Mouse (Mus musculus): ENCODE results near the gene Ube2n. TPM values are rescaled to one million over a fixed set of nuclear protein-coding genes. Genes with fewer than 3 reads are reported as not detected.

Ube2n gene
- polyA plus RNA-seq, 1 experiment from 2014 or later = 167 TPM

DNA sequence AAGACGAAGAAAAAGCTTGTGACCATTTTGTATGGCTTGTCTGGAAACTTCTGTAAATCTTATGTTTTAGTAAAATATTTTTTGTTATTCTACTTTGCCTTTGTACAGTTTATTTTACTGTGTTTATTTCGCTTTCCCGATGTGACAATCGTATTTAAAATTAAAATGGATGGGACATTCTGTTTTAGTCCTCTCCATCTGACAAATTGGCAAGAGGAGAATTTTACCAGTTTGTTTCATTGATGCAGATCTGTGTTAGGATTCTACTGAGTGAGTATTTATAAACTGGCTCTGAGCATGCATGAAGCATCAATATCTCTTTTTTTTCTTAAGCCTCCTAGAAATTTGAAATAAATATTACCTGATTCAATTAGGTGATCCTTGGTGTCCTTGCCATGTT lies 28.0 kb downstream of the Ube2n start:
- no peak for ATAC-seq
- no peaks in the 10 kb centered on the region for H3K9me3 ChIP-seq (ENCODE audit: control insufficient read depth)
- H3K9ac ChIP-seq (ENCODE audit: low read depth, low read length) = no peak overlapping the region
- H3K36me3 ChIP-seq (ENCODE audit: control insufficient read depth, insufficient read depth) = peaks cover 20% of the 10 kb centered on the region
- TF ChIP-seq CTCF (IDR thresholded peaks at IDR 0.05; ENCODE audit: low read depth) = no peak
- H3K27ac ChIP-seq (ENCODE audit: low read depth, low read length) = no peak overlapping the region
- H3K4me3 ChIP-seq (ENCODE audit: low read depth, low read length) = no peak overlapping the region
- 0 out of 2 replicates have a peak, but pooled peaks cover 5% of the 10 kb centered on the region for H3K4me1 ChIP-seq (replicated peaks; ENCODE audit: control insufficient read depth, insufficient read depth, low read length)
- WGBS = 90% methylated on average over 4 of the region's 4 CpGs
- H3K4me2 ChIP-seq (replicated peaks; ENCODE audit: low read depth) = no peak overlapping the region
- H3K27me3 ChIP-seq (replicated peaks; ENCODE audit: control insufficient read depth, insufficient read depth, low read length) = no peaks in the 10 kb centered on the region

DNA sequence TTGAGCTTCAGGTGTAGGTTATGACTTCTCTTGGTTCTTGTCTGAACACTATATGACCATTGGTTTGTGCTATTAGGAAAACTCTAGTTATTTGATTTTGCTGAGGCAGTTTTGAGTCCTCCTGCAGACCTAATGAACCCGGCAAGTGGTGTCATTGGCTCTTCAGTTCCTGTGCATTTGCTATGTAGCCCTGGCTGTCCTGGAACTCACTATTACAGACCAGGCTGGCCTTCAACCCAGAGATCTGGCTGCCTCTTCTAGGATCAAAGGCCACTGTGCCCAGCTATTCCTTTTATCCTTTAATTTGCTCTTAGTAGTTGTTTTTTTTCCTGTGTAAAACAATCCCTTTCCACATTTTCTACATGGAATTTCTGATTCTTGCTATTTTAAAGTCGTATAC lies 28.4 kb downstream of the Ube2n start:
- WGBS = 80% methylated on average over 2 of the region's 2 CpGs
- H3K9ac ChIP-seq (ENCODE audit: low read depth, low read length) = no peak overlapping the region
- no peak overlapping the region for H3K4me2 ChIP-seq (replicated peaks; ENCODE audit: low read depth)
- TF ChIP-seq CTCF (IDR thresholded peaks at IDR 0.05; ENCODE audit: low read depth) = no peak
- H3K4me3 ChIP-seq (ENCODE audit: low read depth, low read length) = no peak overlapping the region
- H3K27ac ChIP-seq (ENCODE audit: low read depth, low read length) = no peak overlapping the region
- no peaks in the 10 kb centered on the region for H3K27me3 ChIP-seq (replicated peaks; ENCODE audit: control insufficient read depth, insufficient read depth, low read length)
- 0 out of 2 replicates have a peak, but pooled peaks cover 5% of the 10 kb centered on the region for H3K4me1 ChIP-seq (replicated peaks; ENCODE audit: control insufficient read depth, insufficient read depth, low read length)
- no peak for ATAC-seq
- peaks cover 25% of the 10 kb centered on the region for H3K36me3 ChIP-seq (ENCODE audit: control insufficient read depth, insufficient read depth)
- H3K9me3 ChIP-seq (ENCODE audit: control insufficient read depth) = no peaks in the 10 kb centered on the region

DNA sequence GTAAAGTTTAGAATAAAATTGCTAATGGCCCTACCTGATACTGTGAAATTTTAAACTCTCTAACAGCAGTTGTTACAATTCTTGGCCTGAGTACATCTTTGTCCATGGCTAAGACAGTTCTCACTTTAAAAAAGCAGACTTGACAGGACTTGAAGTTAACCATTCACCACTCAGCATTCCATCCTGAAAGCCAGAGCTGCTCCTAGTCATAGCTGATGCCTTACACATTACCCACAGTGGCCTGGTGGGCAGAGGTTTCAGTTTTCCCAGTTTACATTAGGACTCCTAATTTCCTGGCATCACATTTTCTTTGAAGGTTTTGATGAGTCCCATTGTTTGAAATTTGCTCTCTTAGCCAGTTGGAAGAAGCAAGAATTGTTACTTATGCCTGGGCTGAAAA lies 29.1 kb downstream of the Ube2n start:
- Histone ChIP-seq H3K27me3 (replicated peaks; ENCODE audit: control insufficient read depth, insufficient read depth, low read length) (no peaks in the 10 kb centered on the region), H3K4me1 (replicated peaks; ENCODE audit: control insufficient read depth, insufficient read depth, low read length) (0 out of 2 replicates have a peak, but pooled peaks cover 5% of the 10 kb centered on the region), H3K36me3 (ENCODE audit: control insufficient read depth, insufficient read depth) (peaks cover 27% of the 10 kb centered on the region), H3K9ac (ENCODE audit: low read depth, low read length) (no peak overlapping the region), H3K4me2 (replicated peaks; ENCODE audit: low read depth) (no peak overlapping the region), H3K27ac (ENCODE audit: low read depth, low read length) (no peak overlapping the region), H3K4me3 (ENCODE audit: low read depth, low read length) (no peak overlapping the region), H3K9me3 (ENCODE audit: control insufficient read depth) (no peaks in the 10 kb centered on the region)
- ATAC-seq = no peak
- TF ChIP-seq CTCF (IDR thresholded peaks at IDR 0.05; ENCODE audit: low read depth) = no peak

DNA sequence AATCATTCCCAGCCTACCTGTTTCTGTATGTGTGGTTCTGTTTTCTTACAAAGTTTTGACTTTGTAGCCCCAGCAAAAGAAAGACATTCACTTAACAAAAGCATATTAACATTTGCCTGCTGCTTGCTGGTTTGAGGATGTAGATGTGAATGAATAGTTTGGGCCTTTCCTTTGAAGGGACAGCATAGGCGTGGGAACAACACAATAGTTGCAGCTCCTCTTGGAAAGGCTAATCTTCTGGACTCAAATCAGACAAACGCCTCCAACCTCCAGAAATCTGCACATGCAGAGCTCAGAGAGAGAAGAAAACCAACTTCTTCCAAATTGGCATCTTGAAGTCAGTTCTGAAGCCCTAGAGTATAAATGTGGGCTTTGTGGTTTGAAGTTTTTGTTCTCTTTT lies 29.7 kb downstream of the Ube2n start:
- H3K36me3 ChIP-seq (ENCODE audit: control insufficient read depth, insufficient read depth) = peaks cover 34% of the 10 kb centered on the region
- no peak for ATAC-seq
- no peak for TF ChIP-seq CTCF (IDR thresholded peaks at IDR 0.05; ENCODE audit: low read depth)
- no peak overlapping the region for H3K4me3 ChIP-seq (ENCODE audit: low read depth, low read length)
- H3K27ac ChIP-seq (ENCODE audit: low read depth, low read length) = no peak overlapping the region
- H3K9me3 ChIP-seq (ENCODE audit: control insufficient read depth) = no peaks in the 10 kb centered on the region
- H3K4me1 ChIP-seq (replicated peaks; ENCODE audit: control insufficient read depth, insufficient read depth, low read length) = 0 out of 2 replicates have a peak, but pooled peaks cover 4% of the 10 kb centered on the region
- H3K4me2 ChIP-seq (replicated peaks; ENCODE audit: low read depth) = no peak overlapping the region
- 83% methylated on average over 2 of the region's 2 CpGs for WGBS
- H3K9ac ChIP-seq (ENCODE audit: low read depth, low read length) = no peak overlapping the region
- no peaks in the 10 kb centered on the region for H3K27me3 ChIP-seq (replicated peaks; ENCODE audit: control insufficient read depth, insufficient read depth, low read length)

DNA sequence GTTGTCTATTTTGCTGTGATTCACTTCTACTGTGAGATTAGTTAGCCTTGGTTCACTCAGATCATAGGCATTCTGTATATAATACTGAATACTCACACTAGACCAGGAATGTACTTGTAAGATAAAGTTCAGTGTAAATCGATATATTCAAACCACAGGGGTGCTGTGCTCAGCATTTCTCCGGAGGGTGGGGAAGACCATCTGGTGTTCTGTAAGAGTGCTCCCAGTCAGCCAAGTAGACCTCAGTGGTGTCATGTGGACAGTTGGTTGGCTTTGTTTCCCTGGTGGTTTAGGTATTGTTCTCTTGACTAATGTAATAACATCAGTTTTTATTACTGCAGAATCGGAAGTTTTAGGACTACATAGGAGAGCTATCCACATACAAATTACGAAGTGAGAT lies 30.1 kb downstream of the Ube2n start:
- no peak for TF ChIP-seq CTCF (IDR thresholded peaks at IDR 0.05; ENCODE audit: low read depth)
- 73% methylated on average over 4 of the region's 4 CpGs for WGBS
- Histone ChIP-seq H3K4me2 (replicated peaks; ENCODE audit: low read depth) (no peak overlapping the region), H3K27me3 (replicated peaks; ENCODE audit: control insufficient read depth, insufficient read depth, low read length) (no peaks in the 10 kb centered on the region), H3K27ac (ENCODE audit: low read depth, low read length) (no peak overlapping the region), H3K36me3 (ENCODE audit: control insufficient read depth, insufficient read depth) (peaks cover 38% of the 10 kb centered on the region), H3K4me1 (replicated peaks; ENCODE audit: control insufficient read depth, insufficient read depth, low read length) (0 out of 2 replicates have a peak, but pooled peaks cover under 1% of the 10 kb centered on the region), H3K9me3 (ENCODE audit: control insufficient read depth) (no peaks in the 10 kb centered on the region), H3K4me3 (ENCODE audit: low read depth, low read length) (no peak overlapping the region), H3K9ac (ENCODE audit: low read depth, low read length) (no peak overlapping the region)
- no peak for ATAC-seq

DNA sequence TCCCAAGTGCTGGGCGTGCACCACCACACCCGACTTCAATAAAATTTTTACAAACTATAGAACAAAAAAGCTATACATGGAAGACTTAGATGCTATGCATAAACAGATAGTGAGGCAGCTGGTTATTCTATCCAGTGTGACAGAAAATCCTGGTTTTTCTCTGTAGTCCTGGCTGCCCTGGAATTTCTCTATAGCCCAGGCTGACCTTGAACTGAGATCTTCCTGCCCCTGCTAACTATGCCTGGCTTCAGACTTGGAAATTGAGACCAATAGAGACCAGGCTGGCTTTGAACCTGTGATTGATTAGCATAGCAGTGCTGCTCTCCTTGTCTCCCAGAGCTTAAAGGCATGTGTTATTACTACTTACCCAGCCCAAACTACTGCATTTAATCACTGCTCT lies 31.2 kb downstream of the Ube2n start:
- H3K36me3 ChIP-seq (ENCODE audit: control insufficient read depth, insufficient read depth) = peaks cover 48% of the 10 kb centered on the region
- 81% methylated on average over 2 of the region's 2 CpGs for WGBS

More for the DNA sequence above, 31.2 kb downstream of the Ube2n start:
- Histone ChIP-seq H3K9me3 (ENCODE audit: control insufficient read depth) (no peaks in the 10 kb centered on the region), H3K27me3 (replicated peaks; ENCODE audit: control insufficient read depth, insufficient read depth, low read length) (no peaks in the 10 kb centered on the region), H3K4me3 (ENCODE audit: low read depth, low read length) (no peak overlapping the region), H3K4me2 (replicated peaks; ENCODE audit: low read depth) (no peak overlapping the region), H3K4me1 (replicated peaks; ENCODE audit: control insufficient read depth, insufficient read depth, low read length) (no peaks in the 10 kb centered on the region), H3K9ac (ENCODE audit: low read depth, low read length) (no peak overlapping the region), H3K27ac (ENCODE audit: low read depth, low read length) (no peak overlapping the region)
- ATAC-seq = no peak
- TF ChIP-seq CTCF (IDR thresholded peaks at IDR 0.05; ENCODE audit: low read depth) = no peak
